Mouse (Mus musculus) myocyte (in vitro differentiated cells): ENCODE results near the gene Pot1b.

Experiments
- CEBPB ChIP-seq: IDR thresholded peaks from 2 replicates; pipeline ENCODE4 v1.6.1; 2011; ENCODE audit warnings: mild to moderate bottlenecking, moderate library complexity; ENCODE audit not compliant: poor library complexity, insufficient read depth, severe bottlenecking
- E2F4 ChIP-seq: IDR thresholded peaks from one replicate; pipeline ENCODE4 v1.6.1; 2011; ENCODE audit warnings: mild to moderate bottlenecking, control low read depth, moderate library complexity; ENCODE audit not compliant: insufficient read depth
- MAX ChIP-seq: IDR thresholded peaks from one replicate; pipeline ENCODE4 v1.6.1; 2011; ENCODE audit warnings: low read depth, mild to moderate bottlenecking, control low read depth
- MYOD1 ChIP-seq, 3 experiments: IDR thresholded peaks; one replicate each; pipeline ENCODE4 v1.6.1; 2011; ENCODE audit warnings: control low read depth in 2 of 3, low read depth in 2 of 3, mild to moderate bottlenecking in 2 of 3, moderate library complexity in 1 of 3; ENCODE audit not compliant: insufficient read length in 2 of 3, control insufficient read depth in 1 of 3
- MYOG ChIP-seq, 3 experiments: IDR thresholded peaks; one replicate each; pipeline ENCODE4 v1.6.1; 2011; ENCODE audit warnings: control low read depth in 2 of 3, low read depth in 2 of 3, mild to moderate bottlenecking in 2 of 3; ENCODE audit not compliant: insufficient read length in 2 of 3, control insufficient read depth in 1 of 3, insufficient read depth in 1 of 3
- POLR2A ChIP-seq: IDR thresholded peaks from one replicate; pipeline ENCODE4 v1.6.1; 2011; ENCODE audit warnings: low read depth, mild to moderate bottlenecking, control low read depth, moderate library complexity; ENCODE audit not compliant: insufficient read length
- POLR2AphosphoS2 ChIP-seq: IDR thresholded peaks from one replicate; pipeline ENCODE4 v1.6.1; 2011; ENCODE audit warnings: low read depth, control low read depth; ENCODE audit not compliant: insufficient read length
- TCF12 ChIP-seq: IDR thresholded peaks from one replicate; pipeline ENCODE4 v1.6.1; 2011; ENCODE audit warnings: mild to moderate bottlenecking, control low read depth; ENCODE audit not compliant: poor library complexity, insufficient read depth, severe bottlenecking
- TCF3 ChIP-seq: IDR thresholded peaks from one replicate; pipeline ENCODE4 v1.6.1; 2011; ENCODE audit warnings: low read depth, control low read depth; ENCODE audit not compliant: insufficient read length
- USF1 ChIP-seq: IDR thresholded peaks from one replicate; pipeline ENCODE4 v1.6.1; 2011; ENCODE audit warnings: low read depth, mild to moderate bottlenecking, control low read depth, moderate library complexity

DNA sequence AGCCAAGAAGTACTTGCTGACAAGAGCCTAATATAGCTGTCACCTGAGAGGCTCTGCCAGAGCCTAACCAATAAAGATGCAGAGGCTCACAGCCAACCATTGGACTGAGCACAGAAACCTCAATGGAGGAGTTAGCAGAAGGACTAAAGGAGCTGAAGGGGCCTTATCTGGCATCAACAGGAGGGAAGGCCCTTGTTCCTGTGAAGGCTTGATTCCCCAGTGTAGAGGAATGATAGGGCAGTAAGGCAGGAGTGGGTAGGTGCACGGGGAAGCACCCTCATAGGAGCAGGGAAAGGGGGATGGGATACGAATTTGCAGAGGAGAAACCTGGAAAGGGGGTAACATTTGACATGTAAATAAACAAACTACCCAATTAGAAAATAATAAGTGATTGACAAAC lies 51.3 kb downstream of the Pot1b start:
- TF ChIP-seq USF1 (no peak), POLR2A (no peak), TCF12 (no peak), MAX (no peak), E2F4 (no peak), MYOD1 (IDR thresholded peaks at IDR 0.05; ENCODE audit: control insufficient read depth in 1 of 3, insufficient read length in 2 of 3, low read depth in 2 of 3) (no peak), MYOG (IDR thresholded peaks at IDR 0.05; ENCODE audit: control insufficient read depth in 1 of 3, insufficient read depth in 1 of 3, insufficient read length in 2 of 3, low read depth in 2 of 3) (no peak), TCF3 (no peak), POLR2AphosphoS2 (no peak), CEBPB (no peak)
